Mouse (Mus musculus): ENCODE results near the gene Fam196a.

Gene Fam196a

GRCm38 (mm10) chr7:134937927-134938609 lies at the start of gene Fam196a:
Gene Fam196a (minus strand): TSS chr7:134938430.
- no peak for DNase-seq (ENCODE audit: low spot score)

DNA sequence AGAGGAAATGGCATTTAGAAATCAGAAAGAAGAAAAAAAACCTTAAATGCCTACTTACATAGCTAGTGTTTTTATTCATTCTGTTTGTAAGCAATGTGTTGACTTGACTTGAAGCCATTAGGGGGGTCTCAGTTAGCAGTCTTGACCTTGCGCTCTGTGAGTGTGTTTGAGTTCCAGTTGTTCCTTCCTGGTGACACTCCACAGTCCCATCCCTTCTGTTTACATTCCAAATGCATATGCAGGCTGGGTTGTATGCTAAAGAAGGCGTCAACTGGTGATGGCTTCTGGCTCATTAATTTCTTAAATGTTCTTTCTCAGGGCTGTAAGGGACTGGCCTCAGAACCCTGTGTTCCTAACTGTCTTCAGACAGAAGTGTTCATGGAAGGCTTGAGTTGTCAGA lies 23.4 kb upstream of the Fam196a start:
- DNase-seq (ENCODE audit: low spot score) = no peak

- DNase-seq (ENCODE audit: low spot score) = peak; percentile 11
Measured at GRCm38 (mm10) chr7:134960871-134961270, 22.6 kb upstream of the Fam196a start.

DNA sequence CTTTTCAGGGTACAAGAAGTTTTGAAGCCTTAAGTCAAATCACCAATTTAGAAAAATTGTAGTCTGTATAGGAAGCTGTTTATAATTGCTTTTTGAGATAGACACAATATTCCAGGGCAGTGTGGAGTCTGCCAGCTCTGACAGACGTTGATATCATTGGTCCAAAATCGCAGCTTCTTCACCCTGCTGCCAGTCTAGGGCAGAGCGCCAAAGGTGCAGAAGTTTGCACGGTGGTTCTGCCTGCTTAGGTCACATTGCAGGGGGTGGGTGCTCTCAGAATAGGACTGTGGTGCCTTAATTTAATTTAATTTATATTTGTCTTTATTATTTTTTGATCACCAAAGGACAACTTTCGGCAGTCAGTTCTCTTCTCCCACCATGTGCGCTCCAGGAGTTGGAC lies 20.9 kb upstream of the Fam196a start:
- DNase-seq (ENCODE audit: low spot score) = peak; percentile 6

GRCm38 (mm10) chr7:134945925-134946716 lies 7.9 kb upstream of the Fam196a start:
- DNase-seq (ENCODE audit: low spot score) = no peak

GRCm38 (mm10) chr7:134943701-134944100 lies 5.5 kb upstream of the Fam196a start:
- peak; percentile 5 for DNase-seq (ENCODE audit: low spot score)

- no peak for DNase-seq (ENCODE audit: low spot score)
Measured at GRCm38 (mm10) chr7:134943063-134943462, 4.8 kb upstream of the Fam196a start.

DNA sequence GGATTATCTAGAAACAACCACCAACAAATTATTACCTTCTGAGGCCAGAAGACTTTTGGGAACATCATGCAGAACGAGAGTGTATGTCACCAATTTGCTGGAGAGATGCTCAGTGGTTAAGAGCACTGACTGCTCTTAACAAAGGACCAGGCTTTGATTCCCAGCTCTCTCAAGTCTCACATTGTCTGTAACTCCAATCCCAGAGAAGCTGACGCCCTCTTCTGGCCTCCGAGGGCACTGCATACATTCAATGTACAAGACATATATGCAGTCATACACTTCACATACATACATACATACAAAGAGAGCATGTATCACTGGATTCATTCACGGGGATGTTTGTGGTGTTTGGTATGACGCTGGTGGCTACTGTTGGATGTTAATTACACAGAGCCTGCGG lies 3.7 kb upstream of the Fam196a start:
- DNase-seq (ENCODE audit: low spot score) = no peak

GRCm38 (mm10) chr7:134937471-134937926 lies 731 bp downstream of the Fam196a start:
- DNase-seq (ENCODE audit: low spot score) = no peak

DNA sequence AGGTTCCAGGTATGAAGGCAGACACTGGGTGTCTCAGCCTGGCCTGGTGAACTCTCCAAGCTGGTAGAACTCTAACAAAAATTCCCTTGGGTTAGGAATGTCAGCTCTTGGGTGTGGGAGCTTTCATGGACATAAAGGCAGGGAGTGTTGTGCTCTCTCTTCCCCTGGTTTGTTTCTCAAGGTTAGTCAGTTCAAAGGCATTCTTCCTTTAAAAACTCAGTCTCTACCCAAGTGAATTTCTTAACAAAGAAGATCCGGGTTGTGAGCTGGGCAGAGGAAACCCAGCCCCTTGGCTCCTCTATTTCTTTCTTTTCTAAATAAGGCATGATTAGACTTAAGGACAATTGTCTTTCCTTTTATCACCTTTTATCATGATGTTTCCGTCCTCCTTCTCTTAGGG lies 6.3 kb downstream of the Fam196a start:
- DNase-seq (ENCODE audit: low spot score) = no peak

DNA sequence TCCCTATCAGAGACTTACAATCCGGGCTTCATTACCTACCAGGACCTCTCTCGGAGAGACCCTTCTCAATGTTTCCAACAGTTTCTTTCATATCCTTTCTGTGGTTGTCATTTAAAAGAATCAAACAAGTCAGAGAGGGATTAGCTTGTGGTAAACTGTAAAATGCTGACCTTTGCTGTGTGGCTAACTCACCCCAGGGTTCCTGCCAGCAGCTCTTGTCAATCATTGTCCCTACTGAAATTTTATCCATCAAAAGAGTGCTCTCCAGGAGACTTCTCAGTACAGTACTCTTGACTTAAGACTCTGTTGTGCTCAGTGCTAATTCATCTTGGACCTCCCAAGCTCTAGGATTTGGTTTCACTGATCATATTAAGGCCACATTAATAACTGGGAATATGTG lies 36.2 kb downstream of the Fam196a start:
- peak; percentile 3 for DNase-seq (ENCODE audit: low spot score)

DNA sequence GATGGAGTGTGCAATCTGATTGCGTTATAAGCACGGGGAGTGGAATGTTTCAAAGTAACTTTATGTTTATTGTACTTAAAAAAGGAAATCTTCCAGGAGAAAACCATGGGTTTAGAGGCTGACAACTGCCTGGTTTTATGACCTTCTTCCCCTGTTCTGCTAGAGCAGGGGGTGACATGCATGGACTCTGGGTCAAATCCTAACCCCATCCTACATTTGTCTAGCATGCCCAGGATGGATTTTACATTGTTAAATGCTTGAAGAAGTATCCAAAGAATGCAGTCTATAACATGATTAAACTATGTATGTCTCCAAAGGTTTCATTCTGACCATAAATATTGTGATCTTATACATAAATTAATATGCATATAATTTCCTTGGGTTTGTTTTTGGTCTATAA lies 38.8 kb downstream of the Fam196a start:
- no peak for DNase-seq (ENCODE audit: low spot score)

- no peak for DNase-seq (ENCODE audit: low spot score)
Measured at GRCm38 (mm10) chr7:134894604-134895003, 43.6 kb downstream of the Fam196a start.

DNA sequence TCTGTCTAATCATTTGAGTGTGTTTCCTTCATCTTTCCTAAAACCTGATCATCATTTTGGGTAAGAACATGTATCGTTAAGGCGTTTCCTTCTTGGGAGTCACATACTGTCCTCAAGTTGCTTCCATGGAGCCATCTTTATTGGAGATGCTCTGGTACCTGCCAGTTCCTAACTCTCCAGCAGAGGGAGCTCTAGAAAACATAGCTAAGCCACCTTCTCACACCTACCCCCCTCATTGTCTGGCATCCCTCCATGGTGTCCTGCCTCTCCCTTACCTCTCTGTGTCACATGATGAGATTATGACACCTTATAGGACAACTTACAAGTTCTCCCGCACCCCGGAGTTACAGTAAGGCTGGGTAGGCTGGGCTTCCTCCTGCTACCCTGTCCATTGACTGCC lies 45.3 kb downstream of the Fam196a start:
- peak; percentile 22 for DNase-seq (ENCODE audit: low spot score)

- DNase-seq (ENCODE audit: low spot score) = no peak
Measured at GRCm38 (mm10) chr7:134892449-134892871, 45.8 kb downstream of the Fam196a start.

DNA sequence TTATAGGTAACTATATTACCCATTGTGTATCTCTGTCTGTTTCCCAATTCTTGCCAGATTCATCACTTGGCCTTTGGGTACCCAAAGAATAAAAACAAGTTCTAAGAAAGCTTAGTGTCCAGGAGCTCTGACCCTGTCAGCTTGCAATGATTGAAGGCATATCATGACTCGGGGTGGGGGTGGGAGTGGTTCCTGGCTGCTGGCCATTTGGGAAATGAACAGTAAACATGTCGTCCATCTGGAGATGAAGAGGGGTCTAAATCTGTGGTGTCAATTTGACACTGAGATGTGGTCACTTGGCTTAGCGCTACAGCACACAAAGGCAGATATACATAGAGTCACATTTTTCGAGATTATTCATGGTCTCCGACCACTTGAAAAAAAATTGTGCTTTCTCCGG lies 54.7 kb downstream of the Fam196a start:
- DNase-seq (ENCODE audit: low spot score) = no peak

DNA sequence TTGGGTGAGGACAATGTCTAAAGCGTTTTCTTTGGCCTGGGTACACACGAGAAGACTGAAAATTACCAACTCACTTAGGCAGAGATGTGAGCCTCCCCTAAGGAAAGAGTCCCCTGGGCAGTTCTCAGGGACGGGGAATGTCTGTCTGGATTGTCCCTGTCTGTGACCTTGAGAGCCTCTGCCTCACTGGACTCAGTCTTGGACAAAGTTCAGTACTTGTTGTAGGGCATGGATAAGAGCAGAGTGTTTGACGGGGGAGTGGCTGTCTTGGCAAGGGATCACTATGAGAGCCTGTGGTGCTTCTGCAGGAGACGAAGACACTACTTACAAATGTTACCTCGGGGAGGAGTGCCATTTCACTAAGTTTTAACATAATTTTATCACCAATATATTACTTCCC lies 57.8 kb downstream of the Fam196a start:
- DNase-seq (ENCODE audit: low spot score) = no peak

DNA sequence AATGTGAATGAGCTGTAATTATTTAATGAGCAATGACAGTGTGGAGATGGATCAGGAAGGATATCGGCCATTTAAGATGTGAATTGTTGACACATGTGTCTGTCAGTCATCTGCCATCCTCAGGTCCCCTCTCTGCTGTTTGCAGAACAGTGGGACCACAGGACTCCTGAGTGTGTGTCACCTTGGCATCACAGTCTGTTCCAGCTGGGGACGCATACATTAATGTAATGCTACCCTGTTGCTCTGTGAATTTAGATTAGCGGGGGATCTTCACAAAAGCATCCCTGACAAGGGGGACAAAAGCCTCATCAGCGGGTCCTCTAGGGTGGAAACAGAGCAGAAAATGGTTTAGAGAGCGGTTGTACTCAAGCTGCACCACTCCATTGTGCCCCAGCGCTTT lies 59.2 kb downstream of the Fam196a start:
- DNase-seq (ENCODE audit: low spot score) = no peak

DNA sequence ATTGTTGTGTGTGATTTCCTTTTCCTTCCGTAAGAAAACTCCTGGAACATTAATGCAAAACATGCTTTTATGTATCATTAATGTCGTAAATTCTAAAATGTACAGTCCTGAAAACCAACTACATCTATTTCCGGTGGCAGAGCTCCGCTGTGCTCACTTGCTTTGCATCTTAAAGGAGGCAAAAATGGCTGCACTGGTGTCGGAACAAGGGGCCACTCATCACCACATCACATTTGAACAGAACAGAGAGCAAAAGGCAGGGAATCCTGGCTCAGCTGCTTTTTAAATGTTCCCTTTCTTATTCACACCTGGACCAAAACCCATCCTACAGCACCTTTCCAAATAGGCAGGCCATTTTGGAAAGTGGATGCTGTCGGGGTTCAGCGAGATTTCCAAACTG lies 65.2 kb downstream of the Fam196a start:
- DNase-seq (ENCODE audit: low spot score) = no peak

GRCm38 (mm10) chr7:134872511-134872910 lies 65.7 kb downstream of the Fam196a start:
- DNase-seq (ENCODE audit: low spot score) = no peak

DNA sequence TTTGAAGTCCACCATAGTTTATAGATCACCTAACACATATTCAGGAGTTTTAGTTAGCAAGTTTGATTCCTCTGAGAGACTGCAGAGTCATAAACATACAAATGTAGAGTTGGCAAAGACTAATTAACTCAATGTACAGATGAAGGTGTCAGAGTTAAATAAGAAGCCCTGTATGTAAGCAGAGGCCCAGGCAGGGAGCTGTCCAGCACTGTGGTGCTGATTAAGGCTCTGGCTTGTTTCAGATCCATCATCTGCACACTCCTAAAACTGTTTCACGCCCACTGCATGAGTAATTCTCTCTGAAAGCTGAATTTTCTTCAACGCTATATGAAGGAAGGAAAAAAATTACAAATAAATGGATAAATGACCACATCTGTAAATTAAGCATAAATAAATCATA lies 74.1 kb downstream of the Fam196a start:
- peak; percentile 63 for DNase-seq (ENCODE audit: low spot score)

DNA sequence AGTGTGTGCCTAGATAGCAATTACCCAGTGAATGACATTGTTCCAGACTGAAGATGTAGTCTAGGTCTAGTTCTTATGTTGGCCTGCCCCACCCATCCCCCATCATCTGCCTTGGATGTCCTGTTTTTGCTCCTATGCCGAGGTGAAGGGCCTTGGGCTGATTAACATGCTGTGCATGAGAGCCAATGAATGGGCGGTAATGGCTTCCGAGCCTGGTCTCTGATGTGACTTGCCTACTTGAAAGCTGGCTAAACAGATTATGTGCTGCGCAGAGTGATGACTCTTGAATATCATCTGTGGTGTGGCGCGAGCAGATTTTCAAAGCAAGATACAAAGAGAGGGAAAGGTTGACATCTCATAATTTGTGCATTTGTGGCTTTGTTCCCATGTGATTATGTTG lies 76.2 kb downstream of the Fam196a start:
- DNase-seq (ENCODE audit: low spot score) = no peak

GRCm38 (mm10) chr7:134842751-134843150 lies 95.5 kb downstream of the Fam196a start:
- no peak for DNase-seq (ENCODE audit: low spot score)

DNA sequence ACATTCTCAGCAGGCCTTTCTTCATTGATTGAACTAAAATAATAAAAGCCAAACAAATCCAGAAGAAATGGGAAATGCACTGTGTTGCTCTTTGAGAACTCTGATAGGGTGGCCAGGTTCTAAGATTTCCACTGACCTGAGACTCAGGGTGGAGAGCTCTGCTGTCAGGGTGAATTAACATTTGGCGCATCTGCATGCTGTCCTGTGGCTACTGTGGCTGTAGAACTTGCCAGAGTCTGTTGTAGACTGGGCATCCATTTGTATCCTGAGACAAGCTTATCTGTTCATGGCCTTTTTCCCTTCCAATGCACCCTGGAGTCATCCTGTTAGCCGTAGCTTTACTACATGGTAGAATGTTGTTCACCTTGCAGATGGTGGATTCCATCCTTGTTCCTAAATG lies 98.2 kb downstream of the Fam196a start:
- no peak for DNase-seq (ENCODE audit: low spot score)

All from adipocyte (in vitro differentiated cells).